ENCODE assay signal across 9 mouse cellular contexts in the genomic region with DNA sequence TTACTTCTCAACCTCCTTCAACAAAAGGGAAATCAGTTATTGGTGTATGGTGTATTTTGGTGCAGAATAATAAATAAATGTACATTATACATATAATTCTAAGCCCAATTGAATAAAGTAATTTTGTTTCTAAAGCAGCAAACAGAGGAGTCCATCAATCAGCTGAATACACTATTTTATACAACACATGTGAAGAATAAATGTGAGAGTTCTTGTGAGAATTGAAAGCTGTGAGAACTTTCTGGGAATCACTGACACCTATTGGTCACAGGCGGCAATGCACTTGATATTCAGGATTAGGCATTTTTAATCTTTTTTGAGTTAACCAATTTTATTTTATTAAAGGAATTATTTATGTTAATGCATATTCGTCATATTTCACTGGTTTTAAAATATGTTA.
DNase-seq lines count a peak whose midpoint lies in the region; ATAC-seq lines count a peak whose summit lies in the region.
"Had no signal": no experiment of that assay in that cellular context is flagged by ENCODE, and none has a peak within 500 bp of the region (broad histone marks: within the 10 kb centered on the region; RNA-seq: fewer than 3 reads in every experiment).

No protein-coding gene starts in this region.

- no peak overlapping the region for H3K9ac ChIP-seq in hindbrain, embryonic 16.5 days (ENCODE audit: low read depth, low read length)
- H3K9ac ChIP-seq in hindbrain, embryonic 12.5 days, result no peak overlapping the region

- no peak overlapping the region for H3K27ac ChIP-seq in hindbrain, embryonic 16.5 days (ENCODE audit: low read depth, low read length)
- no peak overlapping the region for H3K27ac ChIP-seq in hindbrain, embryonic 12.5 days

- H3K4me2 ChIP-seq in hindbrain, embryonic 16.5 days (ENCODE audit: low read length), result no peak overlapping the region
- H3K4me2 ChIP-seq in hindbrain, embryonic 12.5 days (replicated peaks), result no peak overlapping the region

- H3K4me1 ChIP-seq in hindbrain, embryonic 16.5 days (ENCODE audit: control insufficient read depth, insufficient read depth, low read depth, low read length), result no peaks in the 10 kb centered on the region
- H3K4me1 ChIP-seq in hindbrain, embryonic 12.5 days, result no peaks in the 10 kb centered on the region

- DNase-seq in right cerebral cortex, adult 2 months (ENCODE audit: low spot score in 2 of 2), result peak; percentile 46 to 51
- DNase-seq in right cerebral cortex, postnatal 25 days, result no peak
- peak; percentile 1 for DNase-seq in embryo, embryonic 11.5 days (ENCODE audit: low read depth, low spot score)
- DNase-seq in splenic B cell, adult 2 months (ENCODE audit: low read depth, low spot score), result peak; percentile 5
- DNase-seq in heart, adult 9 months (ENCODE audit: low spot score in 2 of 2), result no peak
- no peak for DNase-seq in thymus, postnatal 4 days
- DNase-seq: thymus, adult 2 months had no signal

- no peak overlapping the region for H3K4me3 ChIP-seq in hindbrain, embryonic 16.5 days (ENCODE audit: low read length)
- H3K4me3 ChIP-seq in hindbrain, embryonic 12.5 days, result no peak overlapping the region

- H3K36me3 ChIP-seq in hindbrain, embryonic 16.5 days (ENCODE audit: control insufficient read depth, insufficient read depth, low read length), result no peaks in the 10 kb centered on the region
- H3K36me3 ChIP-seq in hindbrain, embryonic 12.5 days, result no peaks in the 10 kb centered on the region
- no peaks in the 10 kb centered on the region for H3K36me3 ChIP-seq in splenic B cell, adult 2 months (ENCODE audit: control insufficient read depth, insufficient read depth, low read length, poor library complexity, severe bottlenecking)

- WGBS in hindbrain, embryonic 16.5 days, result 3% methylated on average over 2 of the region's 2 CpGs
- 0% methylated on average over 2 of the region's 2 CpGs for WGBS in hindbrain, embryonic 12.5 days

- no peaks in the 10 kb centered on the region for H3K27me3 ChIP-seq in hindbrain, embryonic 16.5 days (replicated peaks; ENCODE audit: control insufficient read depth, insufficient read depth, low read length)
- no peaks in the 10 kb centered on the region for H3K27me3 ChIP-seq in hindbrain, embryonic 12.5 days
- no peaks in the 10 kb centered on the region for H3K27me3 ChIP-seq in splenic B cell, adult 2 months (ENCODE audit: control insufficient read depth, insufficient read depth, low read length, poor library complexity, severe bottlenecking)

- peak; percentile 30; the same call in 1 of the 2 replicates for ATAC-seq in hindbrain, embryonic 16.5 days
- ATAC-seq in hindbrain, embryonic 12.5 days (ENCODE audit: low FRiP score), result no peak

- H3K9me3 ChIP-seq in hindbrain, embryonic 16.5 days (ENCODE audit: control insufficient read depth, low read length), result no peaks in the 10 kb centered on the region
- no peaks in the 10 kb centered on the region for H3K9me3 ChIP-seq in hindbrain, embryonic 12.5 days (replicated peaks)

Comparison
In these comparisons a context has a peak if more than half of its experiments do, and no peak if none do; other contexts are left out.
1. DNase-seq: peak in right cerebral cortex, adult 2 months (2 of 2), embryo, embryonic 11.5 days (single experiment) and splenic B cell, adult 2 months (single experiment); none in right cerebral cortex, postnatal 25 days (single experiment), heart, adult 9 months (0 of 2) and thymus, postnatal 4 days (single experiment).